Mouse (Mus musculus): ENCODE results near the gene Cfap77.

DNA sequence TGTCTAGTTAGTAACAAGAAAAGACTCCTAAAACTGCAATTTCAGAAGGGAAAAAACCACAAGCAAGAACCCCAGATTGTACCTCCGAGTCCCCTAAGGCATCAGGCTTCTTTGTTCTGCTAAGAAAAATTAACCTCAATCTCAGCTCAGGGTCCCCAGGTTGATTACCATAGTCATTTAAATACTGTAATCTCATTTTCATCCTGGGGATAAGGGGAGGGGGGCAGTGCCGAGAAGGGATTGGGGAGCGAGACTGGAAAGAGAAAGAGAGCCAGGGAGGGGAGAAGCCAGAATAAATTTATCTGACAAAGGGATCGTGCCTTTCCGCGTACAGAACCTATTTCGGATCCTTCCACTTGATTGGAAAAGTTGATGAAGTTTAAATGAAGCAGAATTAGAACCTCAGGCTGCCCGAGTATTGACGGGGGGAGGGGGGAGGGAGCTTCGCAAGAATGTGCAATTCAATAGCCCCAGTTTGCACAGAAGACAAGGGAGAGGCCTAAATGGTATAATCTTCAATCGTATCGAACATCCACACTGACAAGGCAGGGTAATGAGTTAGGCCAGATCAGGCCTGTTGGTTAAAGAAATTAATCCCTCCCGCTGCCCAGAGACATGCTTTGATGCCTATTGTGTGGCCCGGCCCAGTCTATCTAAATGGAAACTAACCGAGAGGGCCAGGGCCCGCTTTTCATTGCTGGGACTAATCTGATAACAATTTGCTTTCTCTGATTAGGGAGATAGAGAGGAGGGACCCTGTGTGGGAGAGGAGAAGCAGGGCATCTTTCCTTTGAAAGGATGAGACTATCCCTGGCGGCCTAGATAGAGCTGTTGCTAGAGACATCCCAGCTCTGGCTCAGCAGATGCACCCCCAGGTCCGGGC is 14.0 kb downstream of the Cfap77 start:
- TF ChIP-seq CTCF (IDR thresholded peaks at IDR 0.05; ENCODE audit: control insufficient read depth, insufficient read depth, insufficient replicate concordance, low read depth, low read length) (no peak), POLR2A (IDR thresholded peaks at IDR 0.05; ENCODE audit: control insufficient read depth, low read depth, low read length) (no peak)
